Mouse (Mus musculus): ENCODE data around the gene Fbxl7. TPM values are rescaled to one million over a fixed set of nuclear protein-coding genes. Genes with fewer than 3 reads are reported as not detected.

Fbxl7 gene
- total and polyA plus RNA-seq, 2 experiments = 0.70 to 1.8 TPM

DNA sequence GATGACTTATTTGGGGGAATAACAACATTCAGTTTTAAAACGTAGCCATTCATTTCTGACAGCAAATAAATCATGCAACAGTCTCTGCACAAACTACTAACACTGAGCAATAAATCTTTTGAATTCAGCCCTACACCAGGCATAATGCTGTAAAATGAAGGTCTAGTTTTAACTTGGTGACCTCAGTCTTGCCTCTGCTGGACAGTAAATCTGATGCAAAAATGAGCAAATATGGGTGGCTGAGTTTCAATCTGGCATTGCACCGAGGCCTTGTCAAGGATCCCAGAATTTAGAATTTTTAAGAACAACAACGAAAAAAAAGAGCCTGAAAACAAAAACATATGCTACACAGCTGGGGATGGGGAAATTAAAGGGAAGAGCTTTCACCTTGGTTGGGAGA is 85.8 kb downstream of the Fbxl7 start:
- H3K4me3 ChIP-seq (ENCODE audit: insufficient read depth, low read depth, low read length) = no peak overlapping the region
- H3K36me3 ChIP-seq (ENCODE audit: control insufficient read depth, insufficient read depth, low read length) = no peaks in the 10 kb centered on the region
- H3K79me2 ChIP-seq (ENCODE audit: control insufficient read depth, insufficient read depth, low read length) = 0 out of 2 replicates have a peak, but pooled peaks cover 3% of the 10 kb centered on the region
- no peak overlapping the region for H3K27ac ChIP-seq (replicated peaks; ENCODE audit: insufficient read depth, low read depth, low read length)
- 80% methylated on average over 3 of the region's 3 CpGs for WGBS
- no peaks in the 10 kb centered on the region for H3K27me3 ChIP-seq (ENCODE audit: control insufficient read depth, insufficient read depth, low read length)
- TF ChIP-seq POLR2A (IDR thresholded peaks at IDR 0.05; ENCODE audit: extremely low read depth, insufficient read depth, low read length) (no peak), CTCF (IDR thresholded peaks at IDR 0.05; ENCODE audit: low read depth, low read length) (no peak)
- no peak for DNase-seq (ENCODE audit: extremely low read depth, low read depth, low spot score)
- no peaks in the 10 kb centered on the region for H3K4me1 ChIP-seq (ENCODE audit: control insufficient read depth, insufficient read depth, low read length)
- no peak overlapping the region for H3K9ac ChIP-seq (ENCODE audit: low read depth, low read length)

DNA sequence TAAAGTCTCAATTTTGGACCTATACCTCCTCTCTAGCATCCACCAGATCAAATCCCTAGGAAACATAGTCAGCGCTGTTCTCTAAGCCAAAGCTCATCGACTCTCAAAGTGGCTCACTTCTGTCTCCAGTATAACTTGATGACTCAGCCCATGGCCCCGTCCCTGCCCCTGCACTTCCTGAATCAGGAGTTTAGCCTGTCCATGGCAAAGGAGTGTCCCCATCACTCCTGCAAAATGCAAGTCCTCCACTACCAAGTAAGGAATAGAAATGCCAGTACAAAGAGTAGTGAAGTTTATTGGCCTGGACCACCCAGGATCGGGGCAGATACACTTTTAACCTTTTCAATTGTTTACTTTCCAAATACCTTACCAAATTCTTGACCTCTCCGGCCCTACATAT is 91.3 kb downstream of the Fbxl7 start:
- TF ChIP-seq POLR2A (IDR thresholded peaks at IDR 0.05; ENCODE audit: extremely low read depth, insufficient read depth, low read length) (no peak), CTCF (IDR thresholded peaks at IDR 0.05; ENCODE audit: low read depth, low read length) (no peak)
- H3K4me1 ChIP-seq (ENCODE audit: control insufficient read depth, insufficient read depth, low read length) = no peaks in the 10 kb centered on the region
- H3K79me2 ChIP-seq (ENCODE audit: control insufficient read depth, insufficient read depth, low read length) = no peaks in the 10 kb centered on the region
- 42% methylated on average over 5 of the region's 5 CpGs for WGBS
- H3K36me3 ChIP-seq (ENCODE audit: control insufficient read depth, insufficient read depth, low read length) = no peaks in the 10 kb centered on the region
- no peaks in the 10 kb centered on the region for H3K27me3 ChIP-seq (ENCODE audit: control insufficient read depth, insufficient read depth, low read length)
- H3K27ac ChIP-seq (replicated peaks; ENCODE audit: insufficient read depth, low read depth, low read length) = no peak overlapping the region
- H3K9ac ChIP-seq (ENCODE audit: low read depth, low read length) = no peak overlapping the region
- H3K4me3 ChIP-seq (ENCODE audit: insufficient read depth, low read depth, low read length) = no peak overlapping the region
- DNase-seq (ENCODE audit: extremely low read depth, low read depth, low spot score) = no peak

DNA sequence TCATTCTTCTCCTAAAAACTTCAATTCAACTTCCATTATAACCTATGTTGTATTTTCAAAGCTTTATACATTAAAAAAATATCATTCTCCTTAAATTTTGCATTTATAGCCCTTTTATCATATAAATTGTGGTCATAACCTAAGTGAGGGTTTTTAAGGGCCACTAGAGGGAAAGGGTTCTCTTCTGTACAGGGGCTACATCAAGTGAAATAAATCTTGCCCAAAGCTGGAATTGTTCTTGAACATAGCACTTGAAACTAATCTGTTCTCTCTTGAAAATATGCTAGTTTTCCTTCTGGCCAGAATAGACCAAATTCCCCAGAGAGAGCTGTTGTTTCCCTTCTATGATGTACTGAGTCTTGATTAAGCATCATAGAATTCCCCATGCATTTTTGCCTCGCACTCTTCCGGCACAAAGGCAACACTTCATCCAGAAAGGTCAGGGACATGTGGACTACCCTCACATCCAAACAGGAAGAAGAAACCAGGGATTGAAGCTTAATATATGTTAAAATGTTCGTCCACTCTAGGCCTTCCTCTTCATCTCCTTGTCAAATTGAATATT is 95.8 kb downstream of the Fbxl7 start:
- Histone ChIP-seq H3K9ac (ENCODE audit: low read depth, low read length) (no peak overlapping the region), H3K27ac (replicated peaks; ENCODE audit: insufficient read depth, low read depth, low read length) (no peak overlapping the region), H3K4me3 (ENCODE audit: insufficient read depth, low read depth, low read length) (no peak overlapping the region), H3K36me3 (ENCODE audit: control insufficient read depth, insufficient read depth, low read length) (no peaks in the 10 kb centered on the region), H3K4me1 (ENCODE audit: control insufficient read depth, insufficient read depth, low read length) (no peaks in the 10 kb centered on the region), H3K79me2 (ENCODE audit: control insufficient read depth, insufficient read depth, low read length) (no peaks in the 10 kb centered on the region), H3K27me3 (ENCODE audit: control insufficient read depth, insufficient read depth, low read length) (no peaks in the 10 kb centered on the region)
- WGBS = 65% methylated on average over 3 of the region's 3 CpGs
- no peak for DNase-seq (ENCODE audit: extremely low read depth, low read depth, low spot score)
- TF ChIP-seq POLR2A (IDR thresholded peaks at IDR 0.05; ENCODE audit: extremely low read depth, insufficient read depth, low read length) (no peak), CTCF (IDR thresholded peaks at IDR 0.05; ENCODE audit: low read depth, low read length) (no peak)

DNA sequence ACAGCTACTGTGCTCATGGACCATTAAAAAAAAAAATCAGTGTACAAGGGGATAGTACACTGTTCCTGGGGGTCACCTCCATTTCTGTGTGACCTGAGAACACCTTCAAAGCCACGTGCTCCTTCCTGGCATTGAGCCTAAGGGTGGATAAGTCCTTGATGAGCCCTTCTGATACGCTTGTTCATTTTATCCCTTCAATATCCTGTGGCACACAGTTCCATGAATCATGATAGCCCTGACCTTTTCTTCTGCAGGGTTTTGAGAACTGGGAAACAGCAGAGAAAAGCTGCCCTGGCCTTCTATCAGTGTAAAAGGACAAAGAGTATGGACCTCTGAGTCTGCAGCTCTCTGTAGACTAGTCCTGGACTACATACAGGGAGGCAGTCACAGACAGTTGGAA is 99.4 kb downstream of the Fbxl7 start:
- WGBS = 68% methylated on average over 2 of the region's 2 CpGs
- Histone ChIP-seq H3K79me2 (ENCODE audit: control insufficient read depth, insufficient read depth, low read length) (no peaks in the 10 kb centered on the region), H3K36me3 (ENCODE audit: control insufficient read depth, insufficient read depth, low read length) (no peaks in the 10 kb centered on the region), H3K27me3 (ENCODE audit: control insufficient read depth, insufficient read depth, low read length) (no peaks in the 10 kb centered on the region), H3K4me3 (ENCODE audit: insufficient read depth, low read depth, low read length) (no peak overlapping the region), H3K9ac (ENCODE audit: low read depth, low read length) (no peak overlapping the region), H3K4me1 (ENCODE audit: control insufficient read depth, insufficient read depth, low read length) (no peaks in the 10 kb centered on the region), H3K27ac (replicated peaks; ENCODE audit: insufficient read depth, low read depth, low read length) (no peak overlapping the region)
- no peak for DNase-seq (ENCODE audit: extremely low read depth, low read depth, low spot score)
- no peak for TF ChIP-seq POLR2A (IDR thresholded peaks at IDR 0.05; ENCODE audit: extremely low read depth, insufficient read depth, low read length)
- TF ChIP-seq CTCF (IDR thresholded peaks at IDR 0.05; ENCODE audit: low read depth, low read length) = no peak

DNA sequence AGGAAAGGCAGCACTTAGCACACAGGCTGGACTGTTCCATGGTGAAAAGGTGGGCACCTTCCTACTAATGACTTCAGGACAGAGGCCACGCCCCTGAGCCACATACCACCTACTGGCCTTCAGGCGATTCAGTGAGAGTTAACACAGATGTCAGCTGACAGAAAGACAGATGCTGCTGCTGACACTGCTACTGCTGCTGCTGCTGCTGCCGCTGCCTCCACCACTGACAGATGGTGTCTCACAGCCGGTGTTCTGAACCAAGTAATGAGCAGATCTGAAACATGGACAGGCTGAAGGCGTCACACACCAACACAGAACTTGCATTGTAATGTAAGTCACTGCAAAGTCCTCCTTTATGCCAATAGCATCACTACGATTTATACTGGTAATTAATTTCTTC is 99.9 kb downstream of the Fbxl7 start:
- H3K79me2 ChIP-seq (ENCODE audit: control insufficient read depth, insufficient read depth, low read length) = no peaks in the 10 kb centered on the region
- no peak for DNase-seq (ENCODE audit: extremely low read depth, low read depth, low spot score)
- no peaks in the 10 kb centered on the region for H3K27me3 ChIP-seq (ENCODE audit: control insufficient read depth, insufficient read depth, low read length)
- no peak overlapping the region for H3K9ac ChIP-seq (ENCODE audit: low read depth, low read length)
- no peak overlapping the region for H3K27ac ChIP-seq (replicated peaks; ENCODE audit: insufficient read depth, low read depth, low read length)
- TF ChIP-seq POLR2A (IDR thresholded peaks at IDR 0.05; ENCODE audit: extremely low read depth, insufficient read depth, low read length) = no peak
- TF ChIP-seq CTCF (IDR thresholded peaks at IDR 0.05; ENCODE audit: low read depth, low read length) = no peak
- no peak overlapping the region for H3K4me3 ChIP-seq (ENCODE audit: insufficient read depth, low read depth, low read length)
- H3K4me1 ChIP-seq (ENCODE audit: control insufficient read depth, insufficient read depth, low read length) = no peaks in the 10 kb centered on the region
- H3K36me3 ChIP-seq (ENCODE audit: control insufficient read depth, insufficient read depth, low read length) = no peaks in the 10 kb centered on the region
- whole genome bisulfite sequencing = 64% methylated on average over 6 of the region's 6 CpGs

DNA sequence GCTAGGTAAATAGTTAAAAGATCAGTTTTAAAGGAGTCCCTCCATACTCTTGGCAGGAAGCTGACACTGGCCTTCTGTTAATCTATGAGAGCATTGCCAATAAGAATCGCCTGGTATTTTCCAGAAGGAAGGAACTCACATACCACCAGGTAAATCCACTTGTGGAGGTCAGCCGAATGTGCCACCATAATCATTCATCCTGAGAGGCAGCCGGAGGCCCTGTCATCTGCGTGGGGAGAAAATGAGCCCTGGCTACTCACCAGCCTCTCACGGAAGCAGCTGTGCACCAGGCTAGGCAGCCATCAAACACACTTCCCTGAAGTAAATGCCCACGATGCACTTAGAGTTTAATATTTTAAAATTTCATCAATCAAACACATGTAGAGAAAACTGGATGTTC is 108.2 kb downstream of the Fbxl7 start:
- Histone ChIP-seq H3K36me3 (ENCODE audit: control insufficient read depth, insufficient read depth, low read length) (no peaks in the 10 kb centered on the region), H3K27me3 (ENCODE audit: control insufficient read depth, insufficient read depth, low read length) (no peaks in the 10 kb centered on the region), H3K27ac (replicated peaks; ENCODE audit: insufficient read depth, low read depth, low read length) (no peak overlapping the region), H3K4me3 (ENCODE audit: insufficient read depth, low read depth, low read length) (no peak overlapping the region), H3K4me1 (ENCODE audit: control insufficient read depth, insufficient read depth, low read length) (no peaks in the 10 kb centered on the region), H3K79me2 (ENCODE audit: control insufficient read depth, insufficient read depth, low read length) (no peaks in the 10 kb centered on the region), H3K9ac (ENCODE audit: low read depth, low read length) (no peak overlapping the region)
- WGBS = 87% methylated on average over 6 of the region's 6 CpGs
- no peak for DNase-seq (ENCODE audit: extremely low read depth, low read depth, low spot score)
- TF ChIP-seq POLR2A (IDR thresholded peaks at IDR 0.05; ENCODE audit: extremely low read depth, insufficient read depth, low read length) = no peak
- no peak for TF ChIP-seq CTCF (IDR thresholded peaks at IDR 0.05; ENCODE audit: low read depth, low read length)

Measured in liver, adult 2 months (tissue).